Mouse (Mus musculus) hindbrain, embryonic 13.5 days (tissue): ENCODE measurements at regions not wholly inside any gene's neighbourhood (a gene's known extent, or its start where the extent isn't known, plus 50 kb on each side); places are given as distances from the start of the nearest gene placed in this dataset.
A peak's percentile ranks its signal among the peaks of the same experiment; 100 is the strongest.

Experiments used
- ATAC-seq: fragments of 200-750 bp; cut with Nextera tagmentation; 2 replicates; pipeline ENCODE4 v1.8.0; 2017; ENCODE audit warnings: moderate TSS enrichment; ENCODE audit not compliant: low FRiP score
- H3K27ac ChIP-seq: fragments of 300-500 bp; sonication (generic); 2 replicates; pipeline ENCODE4 v1.5.1; 2015; ENCODE audit warnings: inconsistent platforms, mild to moderate bottlenecking, moderate library complexity
- H3K27me3 ChIP-seq: fragments of 300-500 bp; sonication (generic); 2 replicates; pipeline ENCODE4 v1.6.1; 2015; ENCODE audit warnings: mild to moderate bottlenecking, inconsistent platforms
- H3K36me3 ChIP-seq: fragments of 300-500 bp; sonication (generic); 2 replicates; pipeline ENCODE4 v1.6.1; 2015; ENCODE audit warnings: mild to moderate bottlenecking, inconsistent platforms
- H3K4me1 ChIP-seq: fragments of 300-500 bp; sonication (generic); replicated peaks from 2 replicates; pipeline ENCODE4 v1.6.1; 2015; ENCODE audit warnings: inconsistent platforms
- H3K4me2 ChIP-seq: fragments of 300-500 bp; sonication (generic); 2 replicates; pipeline ENCODE4 v1.6.1; 2015; ENCODE audit warnings: inconsistent platforms, mild to moderate bottlenecking, moderate library complexity
- H3K4me3 ChIP-seq: fragments of 300-500 bp; sonication (generic); 2 replicates; pipeline ENCODE4 v1.5.1; 2015; ENCODE audit warnings: mild to moderate bottlenecking, inconsistent platforms
- H3K9ac ChIP-seq: fragments of 300-500 bp; sonication (generic); 2 replicates; pipeline ENCODE4 v1.6.1; 2015; ENCODE audit warnings: mild to moderate bottlenecking, inconsistent platforms
- H3K9me3 ChIP-seq: fragments of 300-500 bp; sonication (generic); 2 replicates; pipeline ENCODE4 v1.6.1; 2016; ENCODE audit warnings: inconsistent platforms
- WGBS: fragments of 180-500 bp; shearing (Covaris S2); methylation state at CpG from one replicate; pipeline ENCODE4 v1.1.7; 2015; 5-methylcytosine and 5-hydroxymethylcytosine counted together

GRCm38 (mm10) chr1:190334471-190334870, 164.0 kb upstream of the Prox1 start:
- Histone ChIP-seq H3K9me3 (no peaks in the 10 kb centered on the region), H3K4me1 (peaks cover 17% of the 10 kb centered on the region), H3K4me2 (no peak overlapping the region), H3K27me3 (peaks cover 9% of the 10 kb centered on the region; the same call in 1 of the 2 replicates), H3K9ac (no peak overlapping the region), H3K4me3 (no peak overlapping the region), H3K36me3 (no peaks in the 10 kb centered on the region), H3K27ac (0 out of 2 replicates have a peak overlapping the region, but pooled peaks have one; percentile 35)
- WGBS: 29% methylated on average over 2 of the region's 2 CpGs
- ATAC-seq: no peak

DNA sequence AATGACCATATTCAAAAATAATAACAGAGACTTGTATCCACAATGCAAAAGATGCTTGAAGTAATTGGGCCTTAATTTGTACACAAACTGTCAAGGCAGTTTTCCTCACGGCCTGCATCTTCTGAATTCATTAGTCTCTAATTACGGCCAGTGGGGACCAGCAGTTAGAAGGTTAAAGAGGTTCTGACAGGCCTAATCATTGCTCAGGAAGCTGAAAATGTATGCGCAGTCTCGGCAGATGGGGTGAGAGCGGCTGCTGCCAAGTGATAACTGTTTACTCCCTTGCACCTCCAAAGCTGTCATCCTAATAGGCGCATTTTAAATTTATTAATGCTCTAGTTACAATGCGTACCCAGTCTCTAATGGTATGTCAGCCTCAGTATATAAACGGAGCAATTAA, 163.5 kb upstream of the Prox1 start:
- Histone ChIP-seq H3K9me3 (no peaks in the 10 kb centered on the region), H3K36me3 (no peaks in the 10 kb centered on the region), H3K4me1 (peaks cover 17% of the 10 kb centered on the region), H3K4me2 (no peak overlapping the region), H3K4me3 (no peak overlapping the region), H3K9ac (no peak overlapping the region), H3K27ac (no peak overlapping the region), H3K27me3 (peaks cover 9% of the 10 kb centered on the region; the same call in 1 of the 2 replicates)
- peak; percentile 43; the same call in 1 of the 2 replicates for ATAC-seq
- WGBS: 34% methylated on average over 8 of the region's 8 CpGs

GRCm38 (mm10) chr1:190332001-190332400, 161.5 kb upstream of the Prox1 start:
- Histone ChIP-seq H3K4me2 (no peak overlapping the region), H3K9ac (no peak overlapping the region), H3K4me1 (peaks cover 17% of the 10 kb centered on the region), H3K27ac (no peak overlapping the region), H3K27me3 (peaks cover 12% of the 10 kb centered on the region; the same call in 1 of the 2 replicates), H3K9me3 (no peaks in the 10 kb centered on the region), H3K4me3 (no peak overlapping the region), H3K36me3 (no peaks in the 10 kb centered on the region)
- ATAC-seq: no peak
- WGBS: 76% methylated on average over 3 of the region's 3 CpGs

DNA sequence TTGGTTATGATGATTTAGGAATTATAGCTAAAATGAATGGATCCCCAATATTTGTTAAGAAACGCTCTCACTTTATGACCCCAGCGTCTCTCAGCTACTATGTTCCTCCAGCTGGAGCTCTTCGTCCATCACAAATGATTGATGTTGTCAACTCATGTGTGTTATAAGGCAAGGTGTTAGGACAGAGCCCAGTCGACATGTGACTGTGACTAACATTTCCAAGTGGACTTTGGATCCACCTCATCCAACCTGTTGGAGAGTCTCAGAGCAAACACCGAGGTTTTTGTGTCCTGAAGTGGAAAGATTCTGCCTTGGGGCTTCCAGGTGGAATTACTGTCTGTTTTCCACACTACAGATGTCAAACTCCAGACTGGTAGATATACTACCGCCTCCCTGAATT, 154.0 kb upstream of the Prox1 start:
- WGBS: 94% methylated on average over 6 of the region's 6 CpGs
- Histone ChIP-seq H3K27ac (no peak overlapping the region), H3K4me1 (no peaks in the 10 kb centered on the region), H3K9me3 (no peaks in the 10 kb centered on the region), H3K27me3 (0 out of 2 replicates have a peak, but pooled peaks cover 7% of the 10 kb centered on the region), H3K4me3 (no peak overlapping the region), H3K9ac (no peak overlapping the region), H3K4me2 (no peak overlapping the region), H3K36me3 (no peaks in the 10 kb centered on the region)
- ATAC-seq: no peak

- no peaks in the 10 kb centered on the region for H3K4me1 ChIP-seq
- H3K27ac ChIP-seq: no peak overlapping the region
- no peaks in the 10 kb centered on the region for H3K9me3 ChIP-seq
- 0 out of 2 replicates have a peak, but pooled peaks cover 7% of the 10 kb centered on the region for H3K27me3 ChIP-seq
- WGBS: 78% methylated on average over 9 of the region's 9 CpGs
- no peak overlapping the region for H3K4me2 ChIP-seq
- H3K36me3 ChIP-seq: no peaks in the 10 kb centered on the region
- no peak for ATAC-seq
- no peak overlapping the region for H3K4me3 ChIP-seq
- H3K9ac ChIP-seq: no peak overlapping the region
These were observed 153.2 kb upstream of the Prox1 start for GRCm38 (mm10) chr1:190323671-190324070.

DNA sequence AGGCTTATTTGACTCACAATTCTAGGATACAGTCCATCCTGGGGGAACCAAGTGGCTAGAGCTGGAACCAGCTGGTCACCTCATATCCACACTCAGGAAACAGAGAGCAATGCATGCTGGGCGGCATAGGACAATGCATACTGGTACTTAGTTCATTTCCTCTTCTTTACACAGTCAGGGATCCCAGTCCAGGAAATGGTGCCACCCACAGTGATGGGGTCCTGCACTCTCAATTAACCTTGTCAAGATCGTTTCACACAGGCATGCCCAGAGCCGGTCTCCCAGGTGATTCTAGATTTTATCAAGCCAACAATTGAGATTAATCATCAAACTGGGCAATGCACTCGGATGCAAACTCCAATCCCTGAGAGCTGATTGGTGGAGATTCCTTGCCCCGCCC, 145.7 kb upstream of the Prox1 start:
- WGBS: 80% methylated on average over 5 of the region's 5 CpGs
- no peak for ATAC-seq

GRCm38 (mm10) chr1:190309831-190310230, 139.3 kb upstream of the Prox1 start:
- no peak for ATAC-seq
- Histone ChIP-seq H3K27ac (no peak overlapping the region), H3K4me2 (no peak overlapping the region), H3K36me3 (no peaks in the 10 kb centered on the region), H3K27me3 (no peaks in the 10 kb centered on the region), H3K4me1 (peaks cover 7% of the 10 kb centered on the region; the same call in 1 of the 2 replicates), H3K9me3 (no peaks in the 10 kb centered on the region), H3K9ac (no peak overlapping the region), H3K4me3 (no peak overlapping the region)
- 87% methylated on average over 6 of the region's 6 CpGs for WGBS

More for the DNA sequence above, 145.7 kb upstream of the Prox1 start:
- Histone ChIP-seq H3K27me3 (no peaks in the 10 kb centered on the region), H3K36me3 (no peaks in the 10 kb centered on the region), H3K9me3 (no peaks in the 10 kb centered on the region), H3K27ac (no peak overlapping the region), H3K4me2 (no peak overlapping the region), H3K4me3 (no peak overlapping the region), H3K4me1 (no peaks in the 10 kb centered on the region), H3K9ac (no peak overlapping the region)

DNA sequence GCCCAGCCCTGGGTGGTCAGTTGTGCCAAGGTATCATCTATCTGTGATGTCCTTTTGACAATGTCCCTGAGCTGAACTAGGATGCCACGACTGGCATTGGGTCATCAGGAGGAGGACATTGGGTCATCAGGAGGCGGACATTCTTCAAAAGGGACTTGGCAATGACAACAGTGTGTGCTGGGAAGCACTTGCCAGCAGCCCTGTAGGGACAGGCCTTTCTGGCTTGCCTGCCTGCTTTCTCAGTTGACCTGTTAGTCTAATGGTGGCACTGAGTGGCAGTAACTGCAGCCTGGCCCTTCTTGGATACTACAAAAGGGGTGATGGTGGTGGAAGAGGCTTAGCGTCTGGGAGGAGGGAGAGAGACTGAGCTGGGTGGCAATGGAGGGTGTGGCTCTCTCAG, 137.2 kb upstream of the Prox1 start:
- no peak overlapping the region for H3K4me2 ChIP-seq

GRCm38 (mm10) chr1:190297666-190298327, 127.3 kb upstream of the Prox1 start:
- H3K9me3 ChIP-seq: no peaks in the 10 kb centered on the region
- H3K4me3 ChIP-seq: no peak overlapping the region
- no peaks in the 10 kb centered on the region for H3K4me1 ChIP-seq
- no peaks in the 10 kb centered on the region for H3K27me3 ChIP-seq
- WGBS: 85% methylated on average over 10 of the region's 10 CpGs
- H3K36me3 ChIP-seq: no peaks in the 10 kb centered on the region
- ATAC-seq: no peak
- H3K9ac ChIP-seq: no peak overlapping the region
- H3K27ac ChIP-seq: no peak overlapping the region
- no peak overlapping the region for H3K4me2 ChIP-seq

More for the DNA sequence above, 137.2 kb upstream of the Prox1 start:
- Histone ChIP-seq H3K9ac (no peak overlapping the region), H3K4me3 (no peak overlapping the region), H3K27me3 (no peaks in the 10 kb centered on the region), H3K9me3 (peaks cover 3% of the 10 kb centered on the region; the same call in 1 of the 2 replicates), H3K4me1 (peaks cover 7% of the 10 kb centered on the region; the same call in 1 of the 2 replicates), H3K27ac (no peak overlapping the region), H3K36me3 (no peaks in the 10 kb centered on the region)
- ATAC-seq: no peak
- 90% methylated on average over 3 of the region's 3 CpGs for WGBS

DNA sequence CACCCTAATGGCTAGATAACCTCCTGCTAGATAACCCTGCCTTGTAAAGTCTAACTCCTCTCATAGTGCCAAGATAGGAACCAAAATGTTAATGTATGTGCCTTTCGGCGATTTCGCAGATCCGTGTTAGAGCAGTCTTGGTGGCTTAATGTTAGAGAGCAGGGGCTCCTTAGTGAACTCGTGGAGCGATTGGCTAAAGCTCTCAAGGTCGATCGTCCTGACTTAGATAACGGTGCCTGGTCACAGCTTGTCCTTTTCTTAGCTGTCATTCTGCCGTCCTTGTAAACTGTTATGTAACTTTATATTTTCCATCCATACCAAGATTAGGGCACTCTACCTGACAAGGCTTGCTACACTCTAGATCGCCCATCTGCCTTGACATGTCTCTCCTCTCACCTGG, 119.5 kb upstream of the Prox1 start:
- peaks cover 21% of the 10 kb centered on the region for H3K4me1 ChIP-seq
- no peak overlapping the region for H3K4me2 ChIP-seq
- no peak for ATAC-seq
- no peaks in the 10 kb centered on the region for H3K27me3 ChIP-seq
- WGBS: 93% methylated on average over 11 of the region's 11 CpGs
- H3K9me3 ChIP-seq: no peaks in the 10 kb centered on the region
- H3K27ac ChIP-seq: no peak overlapping the region
- H3K36me3 ChIP-seq: no peaks in the 10 kb centered on the region
- H3K4me3 ChIP-seq: no peak overlapping the region
- no peak overlapping the region for H3K9ac ChIP-seq

GRCm38 (mm10) chr1:190286481-190287145, 116.1 kb upstream of the Prox1 start:
- ATAC-seq: no peak
- H3K9me3 ChIP-seq: no peaks in the 10 kb centered on the region
- no peak overlapping the region for H3K4me3 ChIP-seq

DNA sequence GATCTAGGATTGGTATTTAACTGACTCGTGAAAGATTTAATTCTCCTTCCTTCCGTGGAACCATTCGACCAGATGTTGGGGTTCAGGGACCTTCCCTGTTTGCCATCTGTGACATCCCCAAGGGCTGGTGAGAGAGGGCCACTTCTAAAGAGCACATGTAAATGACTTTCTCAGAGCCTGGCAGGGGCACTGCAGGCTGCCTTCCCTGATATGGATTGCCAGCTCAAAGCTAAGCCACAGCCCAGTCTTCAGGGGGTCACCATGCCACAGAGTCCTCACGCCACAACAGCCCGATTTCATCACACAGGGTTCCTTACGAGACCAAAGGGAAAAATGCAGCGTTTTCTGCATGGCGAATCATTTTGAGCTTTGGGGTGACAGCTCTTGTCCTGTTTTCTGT, 115.1 kb upstream of the Prox1 start:
- 70% methylated on average over 8 of the region's 8 CpGs for WGBS
- H3K36me3 ChIP-seq: no peaks in the 10 kb centered on the region
- no peaks in the 10 kb centered on the region for H3K9me3 ChIP-seq
- H3K4me3 ChIP-seq: no peak overlapping the region
- no peak overlapping the region for H3K9ac ChIP-seq
- no peak for ATAC-seq
- no peaks in the 10 kb centered on the region for H3K27me3 ChIP-seq
- H3K4me2 ChIP-seq: no peak overlapping the region
- no peak overlapping the region; the same call in 1 of the 2 replicates for H3K27ac ChIP-seq
- H3K4me1 ChIP-seq: peaks cover 36% of the 10 kb centered on the region

More at GRCm38 (mm10) chr1:190286481-190287145, 116.1 kb upstream of the Prox1 start:
- no peak overlapping the region for H3K27ac ChIP-seq
- no peak overlapping the region for H3K9ac ChIP-seq
- no peaks in the 10 kb centered on the region for H3K27me3 ChIP-seq
- H3K36me3 ChIP-seq: no peaks in the 10 kb centered on the region
- H3K4me1 ChIP-seq: peaks cover 36% of the 10 kb centered on the region
- 57% methylated on average over 17 of the region's 17 CpGs for WGBS
- no peak overlapping the region for H3K4me2 ChIP-seq

DNA sequence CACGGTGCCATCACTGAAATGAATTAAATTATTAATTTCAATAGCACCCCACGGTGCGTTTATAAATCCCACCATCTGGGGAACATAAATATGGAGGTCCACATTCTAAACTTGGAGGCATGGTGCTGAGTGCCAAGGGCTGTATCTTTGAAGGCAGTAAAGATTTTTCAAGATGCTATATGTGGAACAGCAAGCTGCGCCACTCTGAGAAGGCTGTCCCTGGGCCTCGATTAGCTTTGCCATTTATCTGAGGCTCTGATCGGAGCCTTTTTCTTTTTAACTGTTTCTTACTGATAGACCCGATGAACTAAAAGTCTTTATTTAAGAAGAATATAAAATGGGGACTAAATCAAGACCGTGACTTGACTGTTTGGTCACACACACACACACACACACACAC, 114.5 kb upstream of the Prox1 start:
- H3K36me3 ChIP-seq: no peaks in the 10 kb centered on the region
- H3K27ac ChIP-seq: no peak overlapping the region
- H3K4me1 ChIP-seq: peaks cover 41% of the 10 kb centered on the region
- H3K27me3 ChIP-seq: no peaks in the 10 kb centered on the region
- H3K9ac ChIP-seq: no peak overlapping the region
- H3K9me3 ChIP-seq: no peaks in the 10 kb centered on the region
- WGBS: 69% methylated on average over 8 of the region's 8 CpGs
- no peak overlapping the region for H3K4me3 ChIP-seq
- H3K4me2 ChIP-seq: no peak overlapping the region
- no peak for ATAC-seq
